Mouse (Mus musculus) kidney, adult 2 months (tissue): Measurements from ENCODE around the gene Kcnq2.

Experiments used
- CTCF ChIP-seq: fragments of 200-500 bp; conservative IDR thresholded peaks from 2 replicates; pipeline ENCODE4 v1.5.1; 2011; ENCODE audit warnings: low read depth, mild to moderate bottlenecking, control low read depth, low read length, moderate library complexity, mixed read lengths; ENCODE audit not compliant: insufficient read depth, insufficient read length
- POLR2A ChIP-seq: fragments of 200-500 bp; IDR thresholded peaks from one replicate; pipeline ENCODE4 v1.6.1; 2011; ENCODE audit warnings: low read depth, low read length, control low read depth

GRCm38 (mm10) chr2:181154361-181154760, 19.3 kb upstream of the Kcnq2 start:
- TF ChIP-seq POLR2A (no peak), CTCF (no peak)
